Mouse (Mus musculus) urinary bladder, postnatal 14 days (tissue): Measurements from ENCODE around the gene St13.

ENCODE experiments used
- DNase-seq: peaks from one replicate; pipeline ENCODE4 v3.0.0; 2021; ENCODE audit warnings: low spot score

The St13 gene

DNA sequence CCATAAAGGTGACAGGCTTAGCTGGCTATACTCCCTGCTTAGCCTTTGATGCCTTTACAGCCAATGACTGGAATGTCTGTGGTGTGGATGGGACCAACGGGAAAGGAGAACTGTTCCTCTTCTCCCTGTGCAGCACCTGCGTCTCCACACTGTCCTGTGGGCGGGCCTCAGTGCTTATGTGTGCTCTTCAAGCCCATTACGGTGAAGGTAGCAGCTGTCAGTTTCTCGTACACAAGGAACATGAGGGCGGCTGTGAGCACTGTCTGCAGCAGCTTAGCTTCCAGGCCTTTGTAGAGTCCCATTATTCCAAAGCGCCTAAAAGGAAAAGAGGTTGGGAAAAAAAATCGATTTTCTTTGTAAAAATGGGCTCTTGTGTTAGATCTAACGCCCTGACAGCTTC, 80.4 kb downstream of the St13 start:
- DNase-seq, result no peak

DNA sequence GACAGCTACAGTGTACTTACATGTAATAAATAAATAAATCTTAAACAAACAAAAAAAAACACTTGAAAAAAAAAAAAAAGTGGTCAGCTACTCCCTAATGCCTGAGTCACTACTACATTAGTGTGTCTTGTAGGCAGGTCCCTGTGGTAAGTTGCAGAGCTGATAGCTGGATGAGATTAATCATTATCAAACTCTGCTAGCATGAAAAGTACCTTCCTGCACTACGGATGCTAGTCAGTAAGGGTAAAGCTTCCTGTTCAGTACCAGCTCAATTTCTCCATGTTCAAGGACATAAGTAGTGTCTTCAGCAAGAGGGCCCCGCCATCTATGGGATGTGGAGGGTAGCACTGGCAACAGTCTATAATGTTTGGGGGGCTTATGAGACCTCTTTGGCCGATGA, 85.9 kb downstream of the St13 start:
- no peak for DNase-seq
